Mouse (Mus musculus): ENCODE measurements around the gene Zbtb3. TPM values are rescaled to one million over a fixed set of nuclear protein-coding genes. Genes with fewer than 3 reads are reported as not detected.

Zbtb3 gene
- polyA plus RNA-seq, 1 experiment from 2014 or later = 2.0 TPM

DNA sequence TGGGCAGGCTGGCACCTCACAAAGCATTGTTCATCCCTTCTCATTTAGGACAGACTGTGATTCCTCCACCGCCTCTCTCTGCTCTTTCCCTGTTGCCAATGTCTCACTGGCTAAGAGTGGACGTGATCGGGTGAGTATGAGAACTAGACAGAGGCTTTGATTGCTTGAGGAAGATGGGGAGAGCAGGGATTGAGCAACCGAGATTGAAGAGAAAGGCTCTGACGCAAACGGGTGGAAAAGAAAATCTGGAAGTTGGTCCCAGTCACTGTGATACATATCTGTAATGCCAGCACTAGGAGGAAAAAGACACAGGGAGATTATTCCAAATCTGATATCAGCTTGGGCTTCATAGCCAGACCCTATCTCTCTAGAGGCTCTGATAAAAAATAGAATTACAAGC is 40.6 kb downstream of the Zbtb3 start:
- Histone ChIP-seq H3K36me3 (ENCODE audit: control insufficient read depth, insufficient read depth) (peaks cover 23% of the 10 kb centered on the region), H3K27me3 (replicated peaks; ENCODE audit: control insufficient read depth, insufficient read depth, low read length) (no peaks in the 10 kb centered on the region)
- no peak for ATAC-seq

GRCm38 (mm10) chr19:8844371-8845129 is 42.2 kb downstream of the Zbtb3 start:
- Histone ChIP-seq H3K36me3 (ENCODE audit: control insufficient read depth, insufficient read depth) (peaks cover 23% of the 10 kb centered on the region), H3K27ac (ENCODE audit: low read depth, low read length) (no peak overlapping the region), H3K9me3 (ENCODE audit: control insufficient read depth) (no peaks in the 10 kb centered on the region), H3K4me1 (replicated peaks; ENCODE audit: control insufficient read depth, insufficient read depth, low read length) (no peaks in the 10 kb centered on the region), H3K9ac (ENCODE audit: low read depth, low read length) (no peak overlapping the region), H3K27me3 (replicated peaks; ENCODE audit: control insufficient read depth, insufficient read depth, low read length) (no peaks in the 10 kb centered on the region), H3K4me3 (ENCODE audit: low read depth, low read length) (no peak overlapping the region), H3K4me2 (replicated peaks; ENCODE audit: low read depth) (no peak overlapping the region)
- ATAC-seq = no peak
- TF ChIP-seq CTCF (IDR thresholded peaks at IDR 0.05; ENCODE audit: low read depth) = peak; percentile 76
- 64% methylated on average over 5 of the region's 5 CpGs for WGBS

More for the DNA sequence above, 40.6 kb downstream of the Zbtb3 start:
- H3K9ac ChIP-seq (ENCODE audit: low read depth, low read length) = no peak overlapping the region
- no peak overlapping the region for H3K27ac ChIP-seq (ENCODE audit: low read depth, low read length)
- TF ChIP-seq CTCF (IDR thresholded peaks at IDR 0.05; ENCODE audit: low read depth) = no peak
- WGBS = 87% methylated on average over 6 of the region's 6 CpGs
- H3K4me2 ChIP-seq (replicated peaks; ENCODE audit: low read depth) = no peak overlapping the region
- no peaks in the 10 kb centered on the region for H3K4me1 ChIP-seq (replicated peaks; ENCODE audit: control insufficient read depth, insufficient read depth, low read length)
- H3K4me3 ChIP-seq (ENCODE audit: low read depth, low read length) = no peak overlapping the region
- H3K9me3 ChIP-seq (ENCODE audit: control insufficient read depth) = no peaks in the 10 kb centered on the region

GRCm38 (mm10) chr19:8848356-8848755 is 46.0 kb downstream of the Zbtb3 start:
- no peaks in the 10 kb centered on the region for H3K9me3 ChIP-seq (ENCODE audit: control insufficient read depth)
- no peak overlapping the region for H3K4me2 ChIP-seq (replicated peaks; ENCODE audit: low read depth)
- no peak overlapping the region for H3K9ac ChIP-seq (ENCODE audit: low read depth, low read length)
- WGBS = 64% methylated on average over 5 of the region's 5 CpGs
- no peaks in the 10 kb centered on the region for H3K4me1 ChIP-seq (replicated peaks; ENCODE audit: control insufficient read depth, insufficient read depth, low read length)
- no peak for ATAC-seq
- H3K4me3 ChIP-seq (ENCODE audit: low read depth, low read length) = no peak overlapping the region
- no peak overlapping the region for H3K27ac ChIP-seq (ENCODE audit: low read depth, low read length)
- TF ChIP-seq CTCF (IDR thresholded peaks at IDR 0.05; ENCODE audit: low read depth) = no peak
- peaks cover 23% of the 10 kb centered on the region for H3K36me3 ChIP-seq (ENCODE audit: control insufficient read depth, insufficient read depth)
- H3K27me3 ChIP-seq (replicated peaks; ENCODE audit: control insufficient read depth, insufficient read depth, low read length) = no peaks in the 10 kb centered on the region

DNA sequence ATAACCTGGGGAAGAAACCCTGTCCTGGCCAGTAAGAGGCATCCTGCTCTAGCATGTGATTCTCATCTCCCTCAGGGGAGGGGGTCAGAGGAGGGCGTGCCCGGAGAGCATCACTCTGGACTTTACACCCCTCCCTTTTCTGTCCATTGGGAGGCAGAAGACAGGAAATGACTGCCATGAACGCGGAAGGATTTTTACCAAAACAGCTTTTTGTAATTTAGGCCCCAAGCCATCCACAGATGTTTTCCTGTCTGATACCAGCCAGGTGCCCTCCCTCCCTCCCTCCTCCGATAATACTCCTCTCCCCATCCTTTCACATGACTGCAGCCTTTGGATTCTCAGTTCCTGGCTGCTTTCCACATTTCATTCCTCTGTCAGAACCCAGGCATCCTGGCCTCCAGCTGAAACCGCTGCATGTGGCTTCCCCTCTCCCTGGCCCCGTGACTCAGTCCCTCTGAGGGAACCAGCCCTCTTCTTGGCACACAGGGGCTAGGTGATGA is 48.1 kb downstream of the Zbtb3 start, which contains the start of gene Lrrn4cl:
Gene Lrrn4cl, plus strand, starts transcription at position 367 of the 500 bp plus-strand sequence.
- no peak for TF ChIP-seq CTCF (IDR thresholded peaks at IDR 0.05; ENCODE audit: low read depth)
- peak; percentile 74 for ATAC-seq
- WGBS = 21% methylated on average over 7 of the region's 7 CpGs
- Histone ChIP-seq H3K4me2 (replicated peaks; ENCODE audit: low read depth) (peak within 1 kb of the TSS; percentile 14; the same call in 1 of the 2 replicates), H3K9ac (ENCODE audit: low read depth, low read length) (0 out of 2 replicates have a peak within 1 kb of the TSS, but pooled peaks have one; percentile 23), H3K9me3 (ENCODE audit: control insufficient read depth) (no peaks in the 10 kb centered on the region), H3K36me3 (ENCODE audit: control insufficient read depth, insufficient read depth) (peaks cover 23% of the 10 kb centered on the region), H3K27ac (ENCODE audit: low read depth, low read length) (peak within 1 kb of the TSS; percentile 11), H3K4me3 (ENCODE audit: low read depth, low read length) (no peak within 1 kb of the TSS), H3K4me1 (replicated peaks; ENCODE audit: control insufficient read depth, insufficient read depth, low read length) (no peaks in the 10 kb centered on the region), H3K27me3 (replicated peaks; ENCODE audit: control insufficient read depth, insufficient read depth, low read length) (no peaks in the 10 kb centered on the region)

DNA sequence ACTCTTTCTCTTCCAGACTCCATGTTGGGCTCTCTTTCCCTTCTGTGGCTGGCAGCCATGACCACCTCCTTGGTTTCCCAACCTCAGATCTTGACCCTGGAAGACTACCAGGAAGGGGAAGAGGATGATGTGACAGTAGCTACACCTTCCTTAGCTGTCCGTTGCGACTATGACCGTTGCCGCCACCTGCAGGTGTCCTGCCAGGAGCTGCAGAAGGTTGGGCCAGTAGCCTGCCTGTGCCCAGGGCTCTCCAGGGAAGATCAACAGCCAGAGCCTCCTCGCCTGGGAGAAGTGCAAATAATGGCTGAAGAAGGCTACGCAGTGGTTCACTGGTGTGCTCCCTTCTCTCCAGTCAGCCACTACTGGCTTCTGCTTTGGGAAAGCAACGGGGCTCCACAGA is 49.3 kb downstream of the Zbtb3 start:
- Histone ChIP-seq H3K4me2 (replicated peaks; ENCODE audit: low read depth) (peak overlapping the region; percentile 14; the same call in 1 of the 2 replicates), H3K4me3 (ENCODE audit: low read depth, low read length) (no peak overlapping the region), H3K4me1 (replicated peaks; ENCODE audit: control insufficient read depth, insufficient read depth, low read length) (no peaks in the 10 kb centered on the region), H3K27me3 (replicated peaks; ENCODE audit: control insufficient read depth, insufficient read depth, low read length) (no peaks in the 10 kb centered on the region), H3K36me3 (ENCODE audit: control insufficient read depth, insufficient read depth) (peaks cover 13% of the 10 kb centered on the region), H3K9me3 (ENCODE audit: control insufficient read depth) (no peaks in the 10 kb centered on the region), H3K27ac (ENCODE audit: low read depth, low read length) (no peak overlapping the region), H3K9ac (ENCODE audit: low read depth, low read length) (no peak overlapping the region)
- peak; percentile 35 for TF ChIP-seq CTCF (IDR thresholded peaks at IDR 0.05; ENCODE audit: low read depth)
- WGBS = 40% methylated on average over 7 of the region's 7 CpGs
- ATAC-seq = no peak

DNA sequence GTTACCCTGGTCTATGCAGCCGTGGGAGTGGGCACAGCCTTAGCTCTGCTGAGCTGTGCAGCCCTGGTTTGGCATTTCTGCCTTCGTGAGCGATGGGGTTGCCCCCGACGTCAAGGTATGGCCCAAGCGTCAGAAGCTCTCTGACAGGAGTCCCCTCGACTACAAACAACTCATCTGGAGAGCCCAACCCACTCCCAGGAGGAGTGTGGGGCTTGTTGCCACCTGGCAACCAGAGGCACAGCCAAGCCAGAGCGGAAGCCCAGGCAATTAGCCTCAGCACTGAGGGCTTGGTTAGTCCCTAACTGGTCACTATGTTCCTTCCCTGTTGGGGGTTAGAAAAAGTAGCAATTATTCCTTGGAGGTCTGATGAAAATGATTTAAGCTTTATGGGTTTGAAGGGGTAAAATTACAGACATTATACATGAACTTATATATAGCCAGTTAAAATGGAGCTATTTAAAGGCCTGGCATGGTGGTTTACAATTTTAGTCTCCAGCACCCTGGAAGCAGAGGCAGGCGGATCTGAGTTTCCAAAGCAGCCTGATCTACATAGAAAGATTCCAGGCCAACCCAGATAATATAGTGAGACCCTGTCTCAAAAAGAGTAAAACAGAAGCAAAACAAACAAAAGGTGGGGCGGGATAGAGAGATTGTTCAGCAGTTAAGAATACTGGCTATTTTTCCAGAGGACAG is 50.0 kb downstream of the Zbtb3 start:
- no peak overlapping the region for H3K27ac ChIP-seq (ENCODE audit: low read depth, low read length)
- TF ChIP-seq CTCF (IDR thresholded peaks at IDR 0.05; ENCODE audit: low read depth) = no peak
- no peak overlapping the region for H3K9ac ChIP-seq (ENCODE audit: low read depth, low read length)
- no peaks in the 10 kb centered on the region for H3K9me3 ChIP-seq (ENCODE audit: control insufficient read depth)
- no peaks in the 10 kb centered on the region for H3K4me1 ChIP-seq (replicated peaks; ENCODE audit: control insufficient read depth, insufficient read depth, low read length)
- WGBS = 47% methylated on average over 10 of the region's 10 CpGs
- H3K4me2 ChIP-seq (replicated peaks; ENCODE audit: low read depth) = no peak overlapping the region
- 0 out of 2 replicates have a peak, but pooled peaks cover 6% of the 10 kb centered on the region for H3K36me3 ChIP-seq (ENCODE audit: control insufficient read depth, insufficient read depth)
- no peak overlapping the region for H3K4me3 ChIP-seq (ENCODE audit: low read depth, low read length)
- no peaks in the 10 kb centered on the region for H3K27me3 ChIP-seq (replicated peaks; ENCODE audit: control insufficient read depth, insufficient read depth, low read length)
- no peak for ATAC-seq
